Mouse (Mus musculus): ENCODE data around the gene Hoxb3. TPM values are rescaled to one million over a fixed set of nuclear protein-coding genes. Genes with fewer than 3 reads are reported as not detected.

The Hoxb3 gene
- total RNA-seq, 2 experiments from 2014 or later: not detected

DNA sequence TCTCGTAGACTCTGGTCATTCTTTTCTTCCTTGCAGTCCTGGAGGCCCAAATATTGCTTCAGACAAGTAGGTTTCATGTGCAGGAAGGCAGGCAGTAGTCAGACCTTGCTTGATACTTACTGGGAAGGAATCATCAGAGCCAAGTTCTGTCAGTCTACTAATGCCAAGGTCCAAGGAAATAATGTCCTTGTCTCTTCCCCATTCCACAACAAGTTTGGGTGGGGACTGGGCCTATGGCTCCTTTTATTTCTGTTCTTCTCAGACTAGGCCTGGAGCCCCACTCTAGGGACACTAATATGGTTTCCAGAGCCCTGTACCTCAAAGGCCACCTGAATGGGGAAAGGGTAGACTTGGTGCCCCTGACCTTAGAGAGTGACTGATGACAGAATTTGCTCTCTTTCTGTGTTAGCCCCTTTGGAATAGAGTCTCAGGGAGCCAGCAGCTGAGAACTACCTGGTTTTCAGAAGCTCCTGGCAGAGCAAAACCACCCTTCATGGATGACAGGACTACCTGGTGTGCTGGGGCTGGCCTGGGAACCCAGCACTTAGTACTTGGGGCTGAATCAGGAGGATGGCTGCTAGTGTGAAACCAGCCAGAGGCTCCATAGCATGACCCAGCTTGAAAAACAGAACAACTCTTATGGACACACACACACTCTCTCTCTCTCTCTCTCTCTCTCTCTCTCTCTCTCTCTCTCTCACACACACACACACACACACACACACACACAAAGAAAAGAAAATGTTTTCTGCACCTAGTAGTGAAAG is 34.5 kb upstream of the Hoxb3 start:
- no peak for DNase-seq (ENCODE audit: low spot score in 2 of 2)

DNA sequence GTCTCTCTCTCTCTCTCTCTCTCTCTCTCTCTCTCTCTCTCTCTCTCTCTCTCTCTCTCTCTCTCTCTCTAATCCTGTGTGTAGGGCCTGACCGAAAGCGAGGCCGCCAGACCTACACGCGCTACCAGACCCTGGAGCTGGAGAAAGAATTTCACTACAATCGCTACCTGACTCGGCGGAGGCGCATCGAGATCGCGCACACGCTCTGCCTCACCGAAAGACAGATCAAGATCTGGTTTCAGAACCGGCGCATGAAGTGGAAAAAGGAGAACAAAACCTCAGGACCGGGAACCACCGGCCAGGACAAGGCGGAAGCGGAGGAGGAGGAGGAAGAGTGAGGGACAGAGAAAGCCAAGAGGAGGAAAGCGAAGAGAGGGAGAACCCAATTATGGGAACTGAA is 33.8 kb upstream of the Hoxb3 start:
- DNase-seq (ENCODE audit: low spot score in 2 of 2): no peak

DNA sequence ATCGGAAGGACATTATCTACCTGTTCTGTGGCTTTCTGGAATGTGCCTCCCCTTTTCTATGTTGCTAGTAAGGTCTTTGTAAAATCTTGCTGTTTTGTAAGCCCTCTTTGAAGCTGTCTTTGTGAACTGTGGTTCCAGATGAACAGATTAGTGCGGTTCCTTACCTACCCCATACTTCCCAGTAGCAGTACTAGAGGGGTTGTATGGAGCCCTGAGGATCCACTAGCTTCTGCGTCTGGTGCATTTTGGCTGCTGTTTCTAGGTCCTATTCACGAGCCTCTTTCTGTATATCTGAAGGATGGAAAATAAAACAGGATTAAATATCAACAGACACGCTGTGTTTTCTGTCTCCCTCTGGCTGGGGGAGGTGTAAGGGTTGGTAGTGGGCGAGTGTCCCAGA is 33.3 kb upstream of the Hoxb3 start:
- no peak for DNase-seq (ENCODE audit: low spot score in 2 of 2)

DNA sequence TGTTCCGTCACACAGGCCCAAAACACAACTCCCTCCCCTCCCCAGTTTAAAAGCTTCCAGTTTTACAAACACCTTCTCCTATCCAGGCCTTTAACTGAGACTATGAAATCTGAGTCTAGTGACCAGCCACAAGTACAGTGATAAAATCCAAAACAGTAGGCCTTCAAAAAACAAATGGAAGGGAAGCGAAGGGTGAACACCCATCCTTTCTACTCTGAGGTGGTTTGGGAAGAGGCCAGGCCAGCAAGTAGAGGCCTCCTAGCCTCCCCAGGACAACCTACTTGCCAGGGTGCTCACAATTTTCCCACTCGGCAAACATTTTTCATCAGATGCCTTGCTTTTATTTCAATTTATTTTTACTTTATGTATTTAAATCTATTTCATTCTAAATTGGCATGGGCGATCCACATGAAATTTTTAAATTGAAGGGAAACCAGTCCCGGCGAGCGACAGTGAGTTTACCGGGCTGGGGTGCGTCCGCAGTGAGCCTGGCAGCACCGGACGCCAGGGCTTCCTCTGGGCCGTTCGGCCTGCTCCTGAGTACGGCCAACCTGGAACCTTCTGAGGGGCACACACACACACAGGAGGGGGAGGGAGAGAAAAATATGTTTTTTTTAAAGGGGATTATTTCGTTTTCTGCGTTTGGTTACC is 32.3 kb upstream of the Hoxb3 start:
- no peak for DNase-seq (ENCODE audit: low spot score in 2 of 2)

DNA sequence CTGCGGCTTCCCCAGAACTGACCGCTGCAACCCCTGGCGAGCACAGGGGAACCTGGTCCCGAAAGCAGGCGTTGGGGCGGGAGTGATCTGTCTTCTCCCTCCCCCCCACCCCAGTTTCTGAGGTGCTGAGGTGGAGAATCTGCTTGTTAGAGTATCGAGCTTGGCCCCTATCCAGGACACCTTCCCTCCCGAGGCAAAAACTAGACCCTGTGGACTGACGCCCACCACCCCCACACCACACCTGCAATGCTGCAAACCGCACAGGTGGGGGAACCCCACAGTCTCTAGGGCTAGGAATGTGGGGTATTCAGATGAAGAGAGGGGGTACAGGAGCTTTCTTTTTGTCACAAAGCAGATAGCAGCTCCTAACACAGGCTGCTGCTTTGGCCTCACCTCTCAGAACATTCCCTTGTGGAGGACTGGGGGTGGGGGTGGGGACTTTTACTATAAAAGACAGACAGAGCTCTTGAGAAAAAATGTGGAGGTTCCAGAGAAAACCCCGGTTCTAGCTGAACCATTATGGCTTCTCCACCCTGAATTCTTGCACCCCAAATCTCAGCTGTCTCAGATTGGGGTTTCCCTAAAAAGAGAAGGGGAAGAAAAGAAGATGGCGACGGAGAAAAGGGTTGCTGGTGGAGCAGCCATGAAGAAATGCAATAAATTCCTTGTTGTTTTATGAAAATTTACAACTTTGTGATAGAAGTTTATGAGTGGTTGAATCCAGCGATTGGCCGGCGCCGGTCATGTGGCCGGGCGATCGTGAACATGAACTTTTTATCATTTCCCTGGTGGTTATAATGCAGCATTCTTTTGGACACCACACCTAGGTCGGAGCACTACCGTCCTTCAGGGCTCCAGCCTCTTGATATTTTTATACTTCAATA is 31.2 kb upstream of the Hoxb3 start, which contains the start of gene Hoxb6:
Hoxb6 (plus strand) TSS at position 796 of the 884 bp plus-strand sequence.
- DNase-seq (ENCODE audit: low spot score in 2 of 2): no peak

DNA sequence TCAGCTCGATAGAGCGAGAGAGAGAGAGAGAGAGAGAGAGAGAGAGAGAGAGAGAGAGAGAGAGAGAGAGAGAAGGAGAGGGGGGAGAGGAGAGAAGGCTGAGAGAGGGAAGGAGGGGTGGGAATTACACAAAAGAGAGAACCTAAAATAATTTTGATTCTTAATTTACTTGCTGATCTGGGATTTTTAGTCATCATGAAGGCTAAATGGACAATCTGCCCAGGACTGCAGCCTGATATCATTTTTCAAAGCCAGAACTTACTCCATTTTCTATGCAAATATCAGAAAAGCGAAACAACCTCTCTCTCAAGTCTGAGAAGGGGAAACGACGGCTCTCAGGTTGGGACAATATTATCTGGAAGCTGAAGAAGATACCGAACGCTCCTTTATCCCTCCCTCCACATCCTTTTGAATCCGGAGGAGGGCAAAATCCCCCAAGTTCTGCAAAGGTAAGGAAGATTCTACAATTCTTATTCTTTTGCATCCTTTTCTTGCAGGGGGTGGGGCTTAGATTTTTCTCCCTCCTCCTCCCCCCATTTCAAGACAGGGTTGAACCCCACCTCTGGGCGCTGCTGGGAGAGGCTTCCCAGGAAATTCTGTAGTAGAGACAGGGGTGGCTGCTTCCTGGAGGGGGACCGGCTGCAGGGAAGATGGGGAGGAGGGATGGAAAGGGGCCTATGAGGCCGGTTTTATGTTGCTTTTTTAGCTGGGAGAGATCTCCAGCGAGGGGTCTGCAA is 30.4 kb upstream of the Hoxb3 start:
- DNase-seq (ENCODE audit: low spot score in 2 of 2): no peak

DNA sequence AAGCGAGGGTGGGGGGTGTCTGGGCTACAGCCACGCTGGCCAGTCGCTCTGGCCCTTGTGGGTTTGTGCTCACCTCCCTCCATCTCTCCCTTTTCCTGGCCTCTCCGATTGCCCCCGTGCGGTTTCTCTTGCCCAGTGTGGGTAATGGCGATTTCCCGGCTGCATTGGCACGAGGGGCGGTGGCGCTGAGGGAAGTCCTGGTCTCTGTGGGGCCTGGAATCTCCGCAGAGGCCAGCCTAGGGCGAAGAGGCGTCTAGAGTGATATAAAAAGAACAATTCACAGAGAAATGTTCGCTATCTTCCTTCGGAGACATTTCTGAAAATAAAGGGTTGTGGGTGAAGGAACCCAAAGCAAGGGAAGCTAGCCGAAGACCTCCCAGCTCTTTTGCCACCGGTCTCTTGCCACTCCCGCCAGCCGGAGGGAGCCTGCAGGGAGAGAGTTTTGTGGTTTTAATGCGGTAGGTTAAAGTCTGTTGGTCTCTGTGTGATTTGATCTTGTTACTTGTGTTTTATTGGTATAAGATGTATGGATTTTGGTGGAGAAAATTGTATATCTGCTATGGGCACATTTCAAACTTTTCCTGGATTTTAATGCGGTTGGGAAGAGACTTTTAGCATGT is 29.7 kb upstream of the Hoxb3 start:
- DNase-seq (ENCODE audit: low spot score in 2 of 2): no peak

DNA sequence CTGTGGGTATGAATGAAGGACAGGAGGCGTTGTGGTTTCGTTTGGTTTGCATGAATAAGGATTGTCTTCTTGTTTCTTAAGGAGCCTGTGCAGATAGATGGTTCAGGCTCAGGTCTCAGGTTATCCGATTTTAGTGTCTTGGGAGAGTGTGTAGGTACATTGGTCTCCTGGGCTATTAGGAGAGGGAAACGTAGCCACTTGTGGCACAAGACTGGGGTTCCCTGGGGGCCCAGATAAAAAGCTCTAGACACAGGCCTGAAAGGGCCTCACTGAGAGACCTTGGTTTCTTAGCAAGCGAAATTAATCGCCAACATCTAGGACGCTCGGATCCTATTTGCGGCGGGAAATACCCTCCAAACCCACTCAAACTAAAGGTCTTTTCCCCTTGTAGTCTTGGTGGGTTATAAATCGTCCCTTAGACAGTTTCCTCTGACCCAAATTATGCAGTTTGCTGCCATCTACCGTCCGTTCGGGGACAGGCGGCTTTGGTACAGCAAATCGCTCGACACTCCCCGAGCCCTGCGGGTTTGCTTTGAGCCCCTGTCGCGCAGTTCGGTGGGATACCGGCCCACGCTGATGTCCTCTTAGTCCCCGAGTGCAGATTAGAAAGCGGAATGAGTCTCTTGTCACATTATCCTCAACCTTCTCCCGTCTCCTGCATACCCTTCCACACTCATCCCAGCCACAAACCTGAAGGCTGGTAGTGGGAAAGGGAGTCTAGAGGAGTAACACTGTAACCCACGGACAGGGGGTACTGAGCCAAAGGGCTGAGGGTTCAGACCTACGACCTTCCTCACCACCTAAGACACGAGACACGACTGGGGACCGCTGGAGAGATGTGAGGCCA is 28.7 kb upstream of the Hoxb3 start:
- peak; percentile 28 to 54 for DNase-seq (ENCODE audit: low spot score in 2 of 2)

DNA sequence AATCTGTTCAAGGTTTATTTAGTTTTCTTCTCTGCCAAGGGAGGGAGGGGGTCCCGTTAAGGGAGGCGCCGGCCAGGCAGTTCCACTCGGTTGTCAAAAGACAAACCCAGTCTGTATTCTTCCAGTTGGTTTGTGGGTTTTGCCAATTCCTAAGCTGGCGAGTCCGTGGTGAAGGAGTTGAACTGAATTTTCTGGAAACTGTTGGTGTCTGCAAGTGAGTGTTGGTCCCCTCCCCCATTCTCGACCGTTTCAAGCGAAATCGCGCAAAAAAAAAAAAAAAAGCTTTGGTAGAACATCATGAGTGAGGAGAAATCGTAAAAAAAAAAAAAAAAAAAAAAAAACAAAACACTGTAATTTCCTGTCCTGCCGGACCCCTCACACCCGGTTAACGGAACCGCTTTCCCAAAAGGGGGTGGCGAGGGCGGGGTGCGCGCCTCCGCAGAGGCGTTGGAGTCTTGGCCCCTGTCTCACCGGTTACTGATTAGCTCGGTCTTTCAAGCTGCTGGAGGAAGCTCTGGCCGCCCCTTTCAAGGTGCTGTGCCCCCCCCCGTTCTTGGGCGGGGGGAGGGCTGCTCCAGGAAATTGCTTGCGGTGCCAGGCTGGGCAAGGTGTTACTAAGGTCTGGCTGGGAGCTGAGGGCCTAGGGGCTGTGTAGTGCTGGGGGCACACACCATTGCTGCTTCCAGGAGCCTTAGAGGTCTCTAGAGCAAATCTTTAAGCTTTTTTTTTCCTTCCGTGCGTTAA is 27.9 kb upstream of the Hoxb3 start:
- no peak for DNase-seq (ENCODE audit: low spot score in 2 of 2)

DNA sequence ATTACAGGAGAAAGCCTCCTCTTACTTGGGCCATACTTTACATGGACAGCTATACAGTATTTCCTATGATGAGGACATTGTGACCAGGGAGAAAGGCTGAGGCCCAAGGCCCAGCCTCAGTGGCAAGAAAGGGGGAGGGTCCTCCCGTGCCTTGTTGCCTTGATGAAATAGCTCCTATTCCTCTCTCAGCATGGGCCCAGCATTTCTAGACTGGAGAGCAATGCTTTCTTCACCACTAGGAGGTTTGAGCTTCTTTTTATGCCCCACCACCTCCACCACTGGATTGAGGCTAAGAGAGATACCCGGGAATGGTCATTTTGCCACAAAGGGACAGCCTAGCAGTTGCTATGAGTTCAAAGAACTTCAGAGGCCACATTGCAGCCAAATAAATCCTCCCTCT is 26.1 kb upstream of the Hoxb3 start:
- no peak for DNase-seq (ENCODE audit: low spot score in 2 of 2)

DNA sequence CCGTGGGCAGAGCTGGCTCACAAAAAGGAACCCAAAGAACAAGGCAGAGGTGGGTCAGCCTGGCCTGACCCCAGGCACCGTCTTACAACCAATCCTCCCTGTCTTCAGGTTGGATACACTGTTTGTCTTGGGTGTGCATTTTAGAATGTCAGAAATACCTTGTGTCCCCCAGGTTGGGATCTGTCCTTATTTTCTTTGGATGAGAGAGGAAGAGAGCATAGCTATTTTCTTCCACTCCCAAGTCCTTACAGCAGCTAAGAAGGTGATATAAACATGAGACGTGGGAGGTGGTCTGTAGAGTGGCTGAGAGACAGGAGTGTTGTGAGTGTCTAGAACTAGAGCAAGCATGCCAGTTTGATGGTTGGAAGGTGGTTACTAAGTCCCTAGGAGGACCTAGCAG is 25.7 kb upstream of the Hoxb3 start:
- no peak for DNase-seq (ENCODE audit: low spot score in 2 of 2)

DNA sequence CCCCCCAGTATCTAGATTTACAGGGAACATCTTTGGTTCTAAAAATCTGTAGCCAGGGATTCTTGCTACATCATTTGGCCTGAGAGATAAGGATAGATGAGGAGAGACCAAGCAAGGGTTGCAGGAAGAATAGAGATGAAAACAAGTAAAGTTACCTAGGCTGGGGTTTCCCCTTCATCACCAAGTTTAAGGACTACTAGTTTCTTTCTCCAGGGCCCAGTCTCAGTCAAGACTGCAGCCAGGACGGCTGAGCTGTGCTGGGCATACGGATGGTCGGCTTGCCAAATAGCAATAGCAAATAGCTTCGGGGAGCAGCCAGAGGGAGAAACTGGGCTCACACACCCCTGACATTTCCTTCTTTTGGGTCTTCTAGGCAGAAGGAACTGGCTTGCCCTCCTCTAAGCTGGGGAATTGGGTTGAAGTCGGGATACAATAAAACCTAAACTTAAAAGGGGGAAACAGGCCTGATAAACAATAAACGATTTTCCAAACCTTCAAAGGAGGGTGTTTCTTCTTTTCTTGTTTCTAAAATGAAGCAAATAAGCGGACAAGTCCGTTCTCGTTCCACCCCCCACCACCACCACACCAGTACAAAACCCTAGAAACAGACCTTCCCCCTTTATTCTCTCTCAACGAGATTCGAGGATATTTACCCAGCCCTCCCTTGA is 25.0 kb upstream of the Hoxb3 start:
- DNase-seq (ENCODE audit: low spot score in 2 of 2): no peak

DNA sequence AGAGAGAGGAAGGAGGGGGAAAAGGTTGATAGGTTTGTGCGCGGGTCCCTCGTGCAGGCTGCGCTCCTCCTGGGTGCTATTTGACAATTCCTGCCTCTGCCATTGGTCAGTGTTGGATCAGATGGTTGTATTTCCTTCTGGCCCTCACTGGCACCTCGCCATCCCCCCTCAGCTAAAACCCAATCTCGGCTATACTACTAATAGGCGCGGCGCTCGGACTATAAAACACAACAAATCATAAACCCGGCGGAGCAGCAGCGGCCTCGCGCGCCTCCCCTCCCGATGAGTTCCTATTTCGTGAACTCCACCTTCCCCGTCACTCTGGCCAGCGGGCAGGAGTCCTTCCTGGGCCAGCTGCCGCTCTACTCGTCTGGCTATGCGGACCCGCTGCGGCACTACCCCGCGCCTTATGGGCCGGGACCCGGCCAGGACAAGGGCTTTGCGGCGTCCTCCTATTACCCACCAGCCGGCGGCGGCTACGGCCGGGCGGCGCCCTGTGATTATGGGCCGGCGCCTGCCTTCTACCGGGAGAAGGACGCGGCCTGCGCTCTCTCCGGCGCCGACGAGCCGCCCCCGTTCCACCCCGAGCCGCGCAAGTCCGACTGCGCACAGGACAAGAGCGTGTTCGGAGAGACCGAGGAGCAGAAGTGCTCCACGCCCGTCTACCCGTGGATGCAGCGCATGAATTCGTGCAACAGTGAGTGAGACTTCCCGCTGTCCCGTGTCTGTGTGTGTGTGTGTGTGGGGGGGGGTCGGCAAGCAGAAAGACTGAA is 24.0 kb upstream of the Hoxb3 start:
- no peak for DNase-seq (ENCODE audit: low spot score in 2 of 2)

DNA sequence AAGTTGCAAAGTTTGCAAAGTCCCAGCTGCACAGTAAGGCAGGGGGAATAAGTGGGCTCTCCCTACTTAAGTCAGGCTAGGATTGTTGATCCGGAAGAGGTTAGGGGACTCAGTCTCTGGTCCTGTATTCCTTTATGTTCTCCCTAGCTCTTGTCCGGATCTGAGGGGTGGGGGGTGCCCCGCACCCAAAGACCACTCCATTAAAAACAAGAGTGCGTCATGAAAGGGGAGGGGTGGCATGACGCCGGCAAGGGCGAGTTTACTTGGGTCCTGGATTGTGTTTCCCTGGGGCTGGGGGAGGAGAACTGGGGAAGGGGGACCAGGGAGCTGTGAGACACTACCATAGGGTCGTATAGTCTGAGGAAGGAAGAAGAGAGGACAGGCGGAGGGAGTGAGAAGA is 23.3 kb upstream of the Hoxb3 start:
- DNase-seq (ENCODE audit: low spot score in 2 of 2): no peak

DNA sequence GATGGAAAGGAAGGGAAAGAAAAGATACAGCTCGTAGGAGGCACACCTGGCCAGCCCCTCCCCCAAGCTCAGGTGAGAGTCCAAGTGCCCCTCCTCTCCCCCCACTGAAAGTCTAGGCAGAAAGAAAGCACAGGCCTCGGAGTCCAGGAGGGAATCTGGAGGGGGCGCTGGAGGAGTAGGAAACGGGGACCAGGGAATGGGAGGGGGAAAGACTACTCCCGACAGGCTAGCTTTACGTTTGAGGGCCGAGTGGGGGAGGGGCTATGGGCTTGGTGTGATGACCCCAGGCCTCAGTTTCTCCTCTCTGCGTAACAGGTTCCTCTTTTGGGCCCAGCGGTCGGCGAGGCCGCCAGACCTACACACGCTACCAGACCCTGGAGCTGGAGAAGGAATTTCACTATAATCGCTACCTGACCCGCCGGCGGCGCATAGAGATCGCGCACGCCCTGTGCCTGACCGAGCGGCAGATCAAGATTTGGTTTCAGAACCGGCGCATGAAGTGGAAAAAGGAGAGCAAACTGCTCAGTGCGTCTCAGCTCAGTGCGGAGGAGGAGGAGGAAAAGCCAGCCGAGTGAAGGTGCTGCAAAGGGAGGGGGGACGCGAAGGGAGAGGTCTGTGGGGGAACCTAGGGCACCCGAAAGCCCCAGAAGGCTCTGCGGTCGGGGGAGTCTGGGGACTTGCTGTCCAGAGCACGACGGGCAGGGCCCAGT is 22.6 kb upstream of the Hoxb3 start:
- DNase-seq (ENCODE audit: low spot score in 2 of 2): no peak

DNA sequence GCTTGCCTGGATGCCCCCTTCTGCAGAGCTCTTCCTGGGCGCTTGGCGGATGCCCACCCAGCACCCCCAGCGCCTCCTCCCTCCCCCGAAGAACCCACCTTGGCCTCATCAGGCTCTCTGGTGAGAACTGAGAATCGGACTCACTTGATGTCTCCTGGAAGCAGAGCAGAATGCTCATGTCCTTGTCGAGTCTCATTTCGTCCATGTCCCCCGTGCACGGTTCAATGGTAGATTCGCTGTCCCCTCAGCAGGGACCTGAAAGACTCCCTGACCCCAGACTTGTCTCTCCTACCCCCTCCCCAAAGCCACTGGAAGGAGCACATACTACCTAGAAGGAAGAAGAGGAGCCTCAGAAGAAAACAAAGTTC is 22.1 kb upstream of the Hoxb3 start:
- no peak for DNase-seq (ENCODE audit: low spot score in 2 of 2)

DNA sequence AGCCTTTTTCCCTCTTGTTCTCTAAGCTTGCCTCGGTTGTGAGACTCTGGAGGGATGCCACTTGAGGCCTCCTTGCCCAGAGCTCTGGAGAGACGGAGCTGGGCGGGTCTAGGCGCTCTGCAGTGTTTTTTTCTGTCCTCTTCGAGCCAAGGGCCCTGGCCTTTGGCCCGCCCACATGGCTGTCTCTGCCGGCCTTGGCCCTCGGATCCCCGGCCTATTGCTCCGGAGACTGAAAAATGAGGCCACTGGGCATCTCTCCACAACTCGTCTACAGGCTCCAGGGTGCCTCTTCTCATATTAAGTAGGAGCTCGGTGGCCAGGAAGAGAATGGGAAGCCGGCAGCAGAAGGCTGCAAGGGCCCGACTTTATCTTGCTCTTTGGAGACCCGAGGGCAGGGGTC is 21.3 kb upstream of the Hoxb3 start:
- DNase-seq (ENCODE audit: low spot score in 2 of 2): peak in 1 of 2 experiments; percentile 20
